Mouse (Mus musculus) layer of hippocampus, adult 18-20 months (tissue): ENCODE results near the gene Nxpe4. TPM values are rescaled to one million over a fixed set of nuclear protein-coding genes. Genes with fewer than 3 reads are reported as not detected.
A peak's percentile ranks its signal among the peaks of the same experiment; 100 is the strongest.

ENCODE experiments used
- DNase-seq, 2 experiments: peaks; one replicate each; pipeline ENCODE4 v3.0.0; 2022; ENCODE audit warnings: low spot score in 2 of 2
- total RNA-seq, 2 experiments: library from RNA; stranded (reverse); gene quantifications; 2 replicates each; pipeline ENCODE4 v1.2.3; 2021

Gene Nxpe4
- total RNA-seq, 2 experiments from 2014 or later: 6.3 to 7.4 TPM

- DNase-seq: no peak
Observed at GRCm38 (mm10) chr9:48315825-48316224, 154.0 kb downstream of the Nxpe4 start.

- no peak for DNase-seq
Observed at GRCm38 (mm10) chr9:48326338-48326737, 164.5 kb downstream of the Nxpe4 start.

DNA sequence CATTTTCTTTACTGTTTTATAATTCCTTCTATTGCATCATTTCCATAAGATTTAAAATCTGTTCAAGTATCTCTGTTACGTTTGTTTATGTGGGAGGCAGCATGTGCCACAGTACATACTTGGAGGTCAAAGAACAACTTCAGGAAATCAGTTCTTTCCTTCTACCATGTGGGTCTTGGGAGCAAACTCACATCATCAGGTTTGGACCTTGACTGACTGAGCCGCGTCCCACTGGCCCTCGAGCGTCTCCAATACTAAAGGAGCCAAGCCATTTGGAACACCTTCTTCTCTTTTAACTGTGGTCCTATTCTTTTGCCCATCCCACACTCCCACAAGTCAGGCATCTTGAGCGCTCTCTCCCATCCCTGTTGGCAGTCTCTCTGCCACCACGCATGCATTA, 167.8 kb downstream of the Nxpe4 start:
- DNase-seq: no peak

- DNase-seq: no peak
Observed at GRCm38 (mm10) chr9:48338783-48339455, 177.1 kb downstream of the Nxpe4 start.

GRCm38 (mm10) chr9:48339563-48339962, 177.7 kb downstream of the Nxpe4 start:
- no peak for DNase-seq

- DNase-seq: no peak
Observed at GRCm38 (mm10) chr9:48340708-48341380, 179.0 kb downstream of the Nxpe4 start.

- DNase-seq: no peak
Observed at GRCm38 (mm10) chr9:48345456-48345855, 183.6 kb downstream of the Nxpe4 start.

DNA sequence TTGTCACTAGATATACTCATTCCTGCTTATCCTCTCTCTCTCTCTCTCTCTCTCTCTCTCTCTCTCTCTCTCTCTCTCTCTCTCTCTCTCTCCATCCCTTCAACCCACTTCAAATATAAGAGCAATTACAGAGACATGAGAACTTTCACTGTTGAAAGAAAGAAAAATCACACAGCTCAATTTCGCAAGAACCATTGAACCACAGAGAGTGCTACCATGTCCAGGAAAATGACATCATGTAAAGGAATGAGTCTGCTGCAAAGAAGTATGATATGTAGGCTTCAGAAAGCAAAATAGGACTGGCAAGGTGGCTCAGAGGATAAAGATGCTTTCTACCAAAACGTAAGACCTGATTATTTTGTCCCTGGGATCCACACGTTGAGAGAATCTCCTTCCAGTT, 184.0 kb downstream of the Nxpe4 start:
- DNase-seq: no peak

DNA sequence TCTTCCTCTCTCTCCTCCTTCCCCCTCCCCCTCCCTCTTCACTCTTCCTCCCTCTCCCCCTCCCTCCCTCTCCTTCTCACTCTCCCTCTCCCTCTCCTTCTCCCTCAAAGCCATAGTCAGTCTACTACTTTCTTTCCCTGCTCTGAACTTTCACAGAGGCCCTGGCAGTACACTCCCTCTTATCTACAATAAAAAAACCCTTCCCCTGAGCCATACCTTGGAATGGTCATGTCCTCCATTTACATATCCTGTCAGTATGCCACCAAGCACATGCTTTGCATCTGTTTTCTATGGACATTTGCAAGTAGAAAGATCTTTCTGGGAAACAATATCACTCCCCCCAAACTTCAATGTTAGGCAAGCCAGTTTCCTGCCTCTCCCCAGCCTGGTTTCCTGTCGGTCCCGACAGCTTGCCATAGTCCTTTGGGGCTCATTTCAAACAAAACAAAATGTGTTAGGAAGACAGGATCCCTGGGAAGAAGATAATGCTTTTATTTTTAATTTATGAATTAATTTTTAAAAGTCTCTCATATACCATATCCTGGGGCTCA, 191.4 kb downstream of the Nxpe4 start, which contains the start of gene Nxpe2:
Gene Nxpe2, minus strand, starts transcription at position 307 of the 551 bp plus-strand sequence.
- DNase-seq: no peak

DNA sequence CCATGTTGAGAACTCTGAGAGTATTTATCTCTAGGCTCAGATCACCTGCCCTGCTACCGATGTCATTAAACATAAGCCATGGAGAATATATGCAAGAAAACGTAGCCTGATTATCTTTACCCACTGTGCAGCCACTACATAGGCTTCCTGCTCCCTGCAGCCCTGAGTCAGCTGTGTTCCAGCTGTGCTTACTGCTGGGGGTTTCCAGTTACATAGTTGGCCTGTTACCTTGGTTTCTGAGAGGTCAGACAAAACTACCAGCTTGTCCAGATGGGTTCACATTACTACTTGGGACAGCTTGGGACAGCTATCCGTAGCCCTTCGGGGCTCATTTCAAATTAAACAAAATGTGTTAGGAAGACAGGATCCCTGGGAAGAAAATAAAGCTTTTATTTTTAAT, 192.3 kb downstream of the Nxpe4 start:
- no peak for DNase-seq

- peak; percentile 77 to 88 for DNase-seq
Observed at GRCm38 (mm10) chr9:48354793-48355192, 193.0 kb downstream of the Nxpe4 start.

DNA sequence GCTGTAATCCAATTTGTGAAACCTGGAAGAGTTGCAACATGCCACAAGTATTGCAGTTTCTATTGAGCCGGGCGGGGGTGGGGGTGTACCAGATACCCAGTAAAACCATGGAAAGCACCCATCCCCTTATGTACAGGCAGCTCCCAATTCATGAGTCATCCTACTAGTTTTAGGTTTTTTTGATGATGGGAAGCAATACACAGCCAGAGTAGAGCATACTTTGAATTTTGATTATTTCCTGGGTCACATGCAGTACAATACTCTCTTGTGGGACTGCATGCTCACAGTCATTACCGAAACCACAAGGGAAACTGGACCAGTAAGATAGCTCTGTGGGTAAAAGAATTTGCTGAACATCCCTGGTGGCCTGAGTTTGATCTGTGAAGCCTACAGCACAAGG, 195.3 kb downstream of the Nxpe4 start:
- DNase-seq: no peak

- no peak for DNase-seq
Observed at GRCm38 (mm10) chr9:48360826-48361225, 199.0 kb downstream of the Nxpe4 start.

DNA sequence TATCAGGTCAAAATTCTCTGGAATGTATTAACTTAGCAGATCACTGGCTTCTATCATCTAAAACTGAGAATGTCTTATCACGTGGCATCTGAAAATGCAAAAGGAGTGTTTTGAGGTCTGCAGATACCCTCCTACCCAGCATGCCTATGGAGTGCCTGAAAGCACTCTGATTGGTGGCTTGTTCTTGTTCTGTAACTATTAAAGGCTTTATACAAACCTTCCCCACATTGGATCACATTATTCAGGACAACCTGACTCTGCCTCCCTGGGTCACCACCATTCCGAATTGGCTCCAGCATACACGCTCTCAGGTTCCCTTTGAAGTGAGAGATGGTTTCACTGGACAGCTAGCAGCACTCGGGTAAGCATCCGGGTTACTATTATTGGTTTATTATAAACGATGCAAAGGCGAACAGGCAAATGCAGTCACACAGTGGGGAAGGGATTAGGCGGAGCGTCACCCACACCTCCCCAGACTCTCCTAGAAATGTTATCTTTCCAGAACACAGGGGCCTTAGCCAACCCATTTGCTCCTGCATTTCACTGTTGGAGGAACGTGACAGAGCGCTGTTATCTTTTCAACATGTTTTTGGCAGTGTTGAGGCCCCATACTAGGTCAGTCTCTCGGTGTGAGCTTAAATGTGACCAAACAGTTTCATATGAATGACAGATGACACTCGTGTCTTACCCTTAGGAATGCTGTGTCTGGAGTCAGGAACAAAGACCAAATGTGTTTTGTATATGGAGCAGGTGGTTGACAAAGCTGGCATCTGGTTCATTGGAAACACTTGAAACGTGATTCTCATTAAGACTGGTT, 200.2 kb downstream of the Nxpe4 start:
- peak in 1 of 2 experiments; percentile 4 for DNase-seq

- DNase-seq: no peak
Observed at GRCm38 (mm10) chr9:48362743-48363142, 200.9 kb downstream of the Nxpe4 start.

DNA sequence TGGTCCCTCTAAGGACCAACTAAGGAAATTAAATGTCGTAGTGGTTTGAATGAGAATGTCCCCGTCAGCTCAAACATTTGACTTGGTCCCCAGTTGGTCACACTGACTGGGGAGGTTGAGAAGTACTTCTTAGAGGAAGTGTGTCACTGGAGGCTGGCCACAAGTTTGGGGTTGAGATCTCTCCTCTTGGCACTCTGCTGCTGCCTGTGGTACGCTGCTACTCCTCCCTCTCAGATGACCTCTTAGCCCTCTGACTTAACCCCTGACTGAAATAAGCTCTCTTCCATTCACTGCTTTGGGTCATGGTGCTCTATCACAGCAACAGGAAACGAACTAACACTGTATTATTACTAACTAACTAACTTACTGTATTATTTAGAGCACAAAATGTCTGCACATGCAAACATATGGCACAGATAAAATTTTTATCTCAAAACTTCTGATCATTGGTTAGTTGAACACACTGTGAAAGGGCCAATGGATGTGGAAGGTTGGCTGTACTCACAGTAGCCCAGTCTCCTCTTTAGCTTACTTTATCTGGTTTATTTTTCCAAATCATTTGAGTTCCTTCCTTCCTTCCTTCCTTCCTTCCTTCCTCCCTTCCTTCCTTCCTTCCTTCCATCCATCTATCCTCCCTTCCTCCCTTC, 211.5 kb downstream of the Nxpe4 start:
- no peak for DNase-seq

DNA sequence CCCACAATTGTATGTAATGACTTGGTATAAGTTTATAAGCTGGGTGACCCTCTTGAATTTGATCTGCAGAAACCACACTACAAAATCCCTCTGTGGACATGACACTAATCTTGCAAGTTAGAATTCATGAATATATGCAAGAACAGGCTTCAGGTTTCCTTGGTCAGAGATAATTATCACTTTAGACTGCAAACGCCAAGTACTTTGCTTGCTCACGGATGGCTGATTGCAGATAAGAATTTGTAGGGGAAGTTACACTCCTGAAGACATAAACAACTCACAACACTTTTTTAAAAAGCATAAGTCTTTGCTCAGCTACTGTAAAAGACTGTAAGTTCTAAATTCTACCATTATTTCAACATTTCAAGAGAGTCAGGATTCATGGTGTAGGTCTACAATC, 212.5 kb downstream of the Nxpe4 start:
- no peak for DNase-seq

GRCm38 (mm10) chr9:48388451-48388850, 226.6 kb downstream of the Nxpe4 start:
- no peak for DNase-seq

GRCm38 (mm10) chr9:48389983-48390382, 228.2 kb downstream of the Nxpe4 start:
- DNase-seq: no peak

DNA sequence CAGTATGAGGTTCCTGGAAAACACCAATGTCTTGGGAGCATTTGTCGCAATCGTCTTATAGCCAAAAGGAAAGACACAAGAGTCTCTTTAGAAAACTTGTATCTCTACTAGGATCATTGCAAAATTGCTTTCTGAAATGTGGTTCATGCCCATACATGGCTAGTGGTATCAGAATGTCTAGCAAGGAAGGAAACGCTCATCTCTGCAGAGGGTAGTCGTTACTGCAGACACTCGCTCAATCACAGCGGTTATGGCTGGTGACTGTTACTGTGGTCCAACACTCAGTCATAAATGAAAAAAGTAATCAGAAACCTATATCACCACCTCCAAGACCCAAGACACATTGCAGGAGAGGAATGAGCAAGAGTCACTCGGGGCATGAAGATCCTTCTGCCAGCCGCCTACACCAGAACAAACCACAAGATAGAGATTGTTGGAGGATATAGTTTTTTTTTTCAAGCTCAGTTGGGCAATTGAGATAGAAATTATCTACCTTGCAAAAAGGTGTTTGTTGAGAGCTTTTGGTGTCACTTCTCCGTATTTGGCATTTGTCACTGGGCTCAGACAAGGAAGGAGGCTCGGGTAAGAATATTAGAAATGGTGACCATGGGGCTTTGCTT, 241.9 kb downstream of the Nxpe4 start:
- no peak for DNase-seq

DNA sequence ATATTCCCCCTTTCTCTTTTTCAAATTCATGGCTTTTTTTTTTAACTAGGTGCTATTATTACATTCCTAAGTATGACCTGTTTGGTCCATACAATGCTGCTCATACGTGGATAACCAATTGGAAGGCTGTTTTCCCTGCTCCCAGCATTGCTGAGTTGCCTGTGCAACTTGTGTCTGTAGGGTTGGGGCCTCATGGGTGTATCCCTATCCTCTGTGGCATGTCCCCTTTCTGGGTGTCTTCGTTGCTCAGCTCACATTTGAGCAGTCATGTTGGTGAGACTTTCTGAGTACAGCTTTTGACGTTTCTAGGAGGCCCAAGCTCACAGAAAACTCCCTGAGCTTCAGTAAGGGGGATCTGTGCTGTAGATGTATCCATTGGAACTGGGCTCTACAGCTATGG, 242.9 kb downstream of the Nxpe4 start:
- DNase-seq: no peak
